Mouse (Mus musculus) neutrophil, adult 83 days (primary cell): ENCODE results near the gene Cda. TPM values are rescaled to one million over a fixed set of nuclear protein-coding genes. Genes with fewer than 3 reads are reported as not detected.

Source experiments
- total RNA-seq, 2 experiments: library from RNA; stranded (reverse); gene quantifications; one replicate each; pipeline ENCODE4 v1.2.4; 2023

Gene Cda
- total RNA-seq = not detected

GRCm38 (mm10) chr4:138367641-138368497, at the start of gene Cda:
TSS of gene Cda (minus strand) at chr4:138367992.

GRCm38 (mm10) chr4:138395971-138396645, 28.3 kb upstream of the Cda start, which contains the start of gene Fam43b:
TSS of gene Fam43b (minus strand) at chr4:138396528.

GRCm38 (mm10) chr4:138326077-138326695, 41.6 kb downstream of the Cda start, which contains the start of gene Pink1:
TSS of gene Pink1 (minus strand) at chr4:138326307.

GRCm38 (mm10) chr4:138304340-138305104, 63.3 kb downstream of the Cda start, which contains the start of gene Ddost:
TSS of gene Ddost (plus strand) at chr4:138304730.

Other genes starting within 250 kb of the Cda start
- gene Hp1bp3, start 151.7 kb downstream of the Cda start, total RNA-seq = 100 to 1,000 TPM; 114 to 115 TPM
- 1 to 10 TPM; 3.0 TPM for gene Sh2d5, start 117.6 kb downstream of the Cda start, total RNA-seq
- gene Kif17, start 117.6 kb downstream of the Cda start, total RNA-seq = 1 to 10 TPM; 1.4 to 1.7 TPM
- 10 to 100 TPM; 82.9 to 85.4 TPM for gene Ddost, start 63.3 kb downstream of the Cda start, total RNA-seq
- 10 to 100 TPM; 32.1 to 34.2 TPM for gene Pink1, start 41.7 kb downstream of the Cda start, total RNA-seq
- gene Fam43b, start 28.5 kb upstream of the Cda start, total RNA-seq = not detected
- 10 to 100 TPM; 20.1 to 30.0 TPM for gene Mul1, start 66.7 kb upstream of the Cda start, total RNA-seq
- under 1 TPM; 0.09 TPM for gene Camk2n1, start 86.3 kb upstream of the Cda start, total RNA-seq